Mouse (Mus musculus) cerebellum, postnatal 25 days (tissue): ENCODE results near the gene Tenm4.

Source experiments
- DNase-seq, 2 experiments: peaks; one replicate each; pipeline ENCODE4 v3.0.0; 2021; ENCODE audit warnings: mixed read lengths in 2 of 2

Gene Tenm4

GRCm38 (mm10) chr7:96753335-96754095 lies 582.5 kb downstream of the Tenm4 start:
- DNase-seq: no peak

- no peak for DNase-seq
These were observed 583.1 kb downstream of the Tenm4 start for GRCm38 (mm10) chr7:96754175-96754574.

- no peak for DNase-seq
These were observed 584.5 kb downstream of the Tenm4 start for GRCm38 (mm10) chr7:96755459-96756094.

- DNase-seq: peak; percentile 49 to 63
These were observed 585.2 kb downstream of the Tenm4 start for GRCm38 (mm10) chr7:96756104-96756742.

GRCm38 (mm10) chr7:96757067-96757466 lies 586.0 kb downstream of the Tenm4 start:
- no peak for DNase-seq

GRCm38 (mm10) chr7:96760208-96760607 lies 589.2 kb downstream of the Tenm4 start:
- no peak for DNase-seq

GRCm38 (mm10) chr7:96761151-96761550 lies 590.1 kb downstream of the Tenm4 start:
- DNase-seq: no peak

DNA sequence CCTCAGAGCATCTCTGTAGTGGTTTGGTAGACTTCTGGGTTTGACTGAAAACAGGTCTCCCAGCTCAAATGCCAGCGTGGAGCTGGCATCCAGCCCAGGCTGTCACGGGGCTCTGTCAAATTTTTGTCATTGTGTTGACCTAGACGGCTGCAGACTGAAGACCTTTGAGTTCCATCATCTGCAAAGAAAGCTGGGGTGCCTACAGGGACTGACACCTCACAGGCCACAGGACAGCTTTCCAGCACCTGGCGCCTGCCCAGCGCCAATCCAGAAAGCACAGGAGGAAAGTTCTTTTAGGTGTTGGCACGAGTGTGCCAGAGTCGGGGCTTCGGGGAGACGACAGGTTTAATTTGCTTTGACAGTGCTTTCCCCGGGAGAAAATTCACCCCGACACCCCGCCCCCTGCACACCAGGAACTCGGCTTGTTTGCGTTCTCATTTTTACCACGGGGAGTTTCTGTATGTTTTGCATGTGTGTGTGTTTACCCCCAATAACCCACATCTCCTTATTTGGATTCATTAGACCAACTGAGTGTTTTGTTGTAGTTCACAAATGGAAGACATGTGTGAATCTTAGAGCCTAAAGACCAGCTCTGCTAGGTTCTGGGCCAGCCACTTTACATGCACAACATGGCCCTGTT lies 594.4 kb downstream of the Tenm4 start:
- peak; percentile 25 to 51 for DNase-seq

- no peak for DNase-seq
These were observed 596.0 kb downstream of the Tenm4 start for GRCm38 (mm10) chr7:96767090-96767489.

DNA sequence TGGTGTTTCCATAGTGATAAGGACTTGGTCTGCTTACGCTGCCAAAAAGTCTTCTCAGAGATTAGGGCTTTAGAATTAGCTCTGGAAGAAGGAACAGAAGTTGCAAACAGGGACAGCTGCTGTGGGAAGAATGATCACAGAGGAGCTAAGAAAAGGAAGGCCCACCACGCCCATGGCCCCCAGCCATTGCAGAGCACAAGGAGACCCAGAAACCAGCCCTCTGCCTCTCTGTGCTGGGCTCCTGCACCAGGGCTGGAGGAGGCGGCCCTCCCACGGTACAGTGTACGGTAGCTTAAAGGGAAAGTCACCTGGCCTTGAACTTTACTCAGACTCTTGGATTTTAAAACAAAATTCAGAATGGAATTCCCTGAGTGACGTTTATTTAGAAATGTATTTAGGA lies 597.7 kb downstream of the Tenm4 start:
- no peak for DNase-seq

GRCm38 (mm10) chr7:96769784-96770183 lies 598.7 kb downstream of the Tenm4 start:
- DNase-seq: peak in 1 of 2 experiments; percentile 38

- no peak for DNase-seq
These were observed 601.9 kb downstream of the Tenm4 start for GRCm38 (mm10) chr7:96772966-96773365.

DNA sequence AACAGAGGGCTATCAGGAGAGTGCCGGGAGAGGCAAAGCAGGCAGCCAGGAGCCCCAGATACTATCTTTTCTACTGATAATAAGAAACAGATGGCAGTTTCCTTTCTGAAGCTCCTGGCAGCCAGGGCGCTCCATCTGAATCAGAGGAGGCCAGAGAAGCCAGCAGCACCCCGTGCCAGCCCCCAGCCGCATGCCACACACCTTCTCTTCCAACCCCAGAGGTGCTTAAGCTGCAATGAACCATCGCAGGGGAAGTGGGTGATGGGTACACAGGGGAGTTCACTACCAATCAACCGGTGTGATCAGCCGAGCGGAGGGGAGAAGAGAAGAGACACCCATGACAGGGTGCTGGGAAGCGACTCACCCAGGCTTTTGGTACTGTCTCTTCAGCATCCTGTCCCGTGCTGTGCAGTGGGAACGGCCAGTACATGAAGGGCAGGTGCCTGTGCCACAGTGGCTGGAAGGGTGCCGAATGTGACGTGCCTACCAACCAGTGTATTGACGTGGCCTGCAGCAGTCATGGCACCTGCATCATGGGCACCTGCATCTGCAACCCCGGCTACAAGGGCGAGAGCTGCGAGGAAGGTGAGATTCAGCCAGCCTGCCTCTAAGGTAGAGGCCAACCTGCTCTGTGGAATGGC lies 602.7 kb downstream of the Tenm4 start:
- DNase-seq: peak; percentile 55 to 69

- DNase-seq: no peak
These were observed 604.0 kb downstream of the Tenm4 start for GRCm38 (mm10) chr7:96775080-96775486.

DNA sequence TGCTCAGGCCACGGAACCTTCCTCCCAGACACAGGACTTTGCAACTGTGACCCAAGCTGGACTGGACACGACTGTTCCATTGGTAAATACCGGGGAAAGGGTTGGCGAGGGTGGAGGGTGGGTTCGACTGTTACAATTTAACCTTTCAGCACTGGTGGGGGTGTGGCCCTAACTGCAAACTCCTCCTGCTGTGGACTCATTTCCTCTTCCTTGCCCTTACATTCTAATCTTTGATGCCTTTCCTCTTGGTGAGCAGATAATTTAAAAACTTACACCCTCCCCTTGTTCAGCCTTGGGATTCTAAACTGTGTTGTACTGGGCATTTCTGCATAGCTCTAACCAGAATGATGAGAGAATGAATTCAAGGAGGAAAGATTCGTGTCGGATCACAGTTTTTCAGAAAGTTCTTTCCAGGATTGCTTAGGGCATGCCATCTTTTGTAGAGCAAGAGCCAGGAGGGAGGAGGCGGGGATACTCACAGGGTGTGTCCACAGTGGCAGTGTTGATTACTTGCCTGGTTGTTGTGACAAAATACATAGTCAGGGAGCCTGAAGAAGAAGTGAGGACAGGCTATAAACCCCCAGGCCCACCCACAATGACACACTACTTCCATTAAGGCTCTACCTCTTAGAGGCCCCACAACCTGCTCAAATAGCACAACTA lies 607.0 kb downstream of the Tenm4 start:
- DNase-seq: no peak

- DNase-seq: no peak
These were observed 607.5 kb downstream of the Tenm4 start for GRCm38 (mm10) chr7:96778601-96778969.

GRCm38 (mm10) chr7:96780556-96780955 lies 609.5 kb downstream of the Tenm4 start:
- no peak for DNase-seq

GRCm38 (mm10) chr7:96781068-96781467 lies 610.0 kb downstream of the Tenm4 start:
- no peak for DNase-seq

GRCm38 (mm10) chr7:96782686-96783085 lies 611.6 kb downstream of the Tenm4 start:
- DNase-seq: no peak

DNA sequence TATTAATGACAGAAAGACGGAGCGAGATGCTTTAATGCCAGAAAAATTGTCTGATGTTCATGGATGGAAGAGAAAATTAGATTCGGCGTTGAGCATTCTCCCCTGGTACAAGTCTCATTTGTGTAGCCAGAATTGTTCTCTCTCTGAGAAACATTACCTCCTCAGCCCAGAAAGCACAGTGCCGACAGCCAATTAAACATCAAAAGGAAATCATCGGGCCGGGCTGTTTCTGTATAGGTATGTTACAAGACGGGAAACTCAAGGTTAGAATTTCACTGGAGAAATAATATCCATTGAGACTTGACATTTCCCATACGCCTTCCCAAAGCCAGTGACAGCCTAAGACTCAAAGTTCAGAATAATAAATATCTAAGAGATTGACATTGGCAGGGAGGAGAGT lies 614.8 kb downstream of the Tenm4 start:
- DNase-seq: no peak

- DNase-seq: no peak
These were observed 615.4 kb downstream of the Tenm4 start for GRCm38 (mm10) chr7:96786262-96787044.

GRCm38 (mm10) chr7:96788135-96788534 lies 617.1 kb downstream of the Tenm4 start:
- no peak for DNase-seq
